Mouse (Mus musculus): ENCODE data around the gene Dab1.

DNA sequence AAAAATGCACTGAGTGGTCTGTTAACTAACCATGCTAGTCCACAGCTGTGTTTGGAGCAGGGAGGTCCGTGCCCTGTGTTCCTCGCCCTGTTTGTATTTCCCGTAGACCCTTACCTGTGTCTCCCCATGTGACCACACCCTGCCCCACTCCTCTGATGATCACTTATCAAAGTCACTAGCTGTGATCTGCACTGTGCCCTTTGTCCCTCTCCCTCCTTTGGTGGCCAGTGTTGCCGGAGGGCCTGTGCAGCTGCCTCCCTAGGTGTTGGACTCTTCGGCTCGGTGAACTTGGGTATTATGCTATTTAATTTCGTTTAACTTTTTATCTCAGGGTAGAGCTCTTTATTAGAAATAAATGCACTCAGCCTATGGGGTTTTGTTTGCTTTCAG, 844.6 kb downstream of the Dab1 start:
- TF ChIP-seq GATA1 (IDR thresholded peaks at IDR 0.05; ENCODE audit: low read depth, low read length) = no peak
- TF ChIP-seq CTCF (IDR thresholded peaks at IDR 0.05 in 2 of 3, conservative IDR thresholded peaks at IDR 0.05 in 1 of 3; ENCODE audit: control insufficient read depth in 1 of 3, insufficient read depth in 1 of 3, low read depth in 2 of 3, low read length in 3 of 3, poor library complexity in 1 of 3, severe bottlenecking in 1 of 3) = no peak

All from MEL (cell line).